Mouse (Mus musculus) frontal cortex, postnatal 36 days (tissue): Measurements from ENCODE around the gene Ssc4d.
A peak's percentile ranks its signal among the peaks of the same experiment; 100 is the strongest.

ENCODE experiments used
- DNase-seq, 2 experiments: peaks; one replicate each; pipeline ENCODE4 v3.0.0; 2022; ENCODE audit warnings: low spot score in 2 of 2

The Ssc4d gene

GRCm38 (mm10) chr5:135940587-135940986 lies 33.7 kb downstream of the Ssc4d start:
- DNase-seq, result no peak

GRCm38 (mm10) chr5:135935641-135936190 lies 38.6 kb downstream of the Ssc4d start:
- no peak for DNase-seq

- no peak for DNase-seq
Observed at GRCm38 (mm10) chr5:135935176-135935523, 39.2 kb downstream of the Ssc4d start.

GRCm38 (mm10) chr5:135934481-135935175 lies 39.7 kb downstream of the Ssc4d start, which contains the start of gene Ywhag:
TSS of gene Ywhag (minus strand) at chr5:135934616.
- DNase-seq, result peak; percentile 96 to 98

GRCm38 (mm10) chr5:135933900-135934441 lies 40.4 kb downstream of the Ssc4d start:
- peak; percentile 68 to 71 for DNase-seq

GRCm38 (mm10) chr5:135933222-135933899 lies 41.0 kb downstream of the Ssc4d start:
- no peak for DNase-seq

GRCm38 (mm10) chr5:135932359-135932758 lies 42.0 kb downstream of the Ssc4d start:
- DNase-seq, result no peak

- peak in 1 of 2 experiments; percentile 70 for DNase-seq
Observed at GRCm38 (mm10) chr5:135931526-135931925, 42.8 kb downstream of the Ssc4d start.

- DNase-seq, result no peak
Observed at GRCm38 (mm10) chr5:135929685-135930424, 44.5 kb downstream of the Ssc4d start.

- DNase-seq, result no peak
Observed at GRCm38 (mm10) chr5:135923901-135924300, 50.4 kb downstream of the Ssc4d start.

GRCm38 (mm10) chr5:135919902-135920301 lies 54.4 kb downstream of the Ssc4d start:
- DNase-seq, result no peak

GRCm38 (mm10) chr5:135918593-135918992 lies 55.7 kb downstream of the Ssc4d start:
- no peak for DNase-seq

GRCm38 (mm10) chr5:135918059-135918437 lies 56.3 kb downstream of the Ssc4d start:
- no peak for DNase-seq

GRCm38 (mm10) chr5:135917327-135918058 lies 56.8 kb downstream of the Ssc4d start:
- no peak for DNase-seq

GRCm38 (mm10) chr5:135916601-135917000 lies 57.7 kb downstream of the Ssc4d start:
- no peak for DNase-seq

GRCm38 (mm10) chr5:135916051-135916565 lies 58.2 kb downstream of the Ssc4d start:
- DNase-seq, result no peak

- no peak for DNase-seq
Observed at GRCm38 (mm10) chr5:135914156-135914555, 60.2 kb downstream of the Ssc4d start.

GRCm38 (mm10) chr5:135913201-135913600 lies 61.1 kb downstream of the Ssc4d start:
- no peak for DNase-seq

- no peak for DNase-seq
Observed at GRCm38 (mm10) chr5:135911633-135912220, 62.6 kb downstream of the Ssc4d start.

- no peak for DNase-seq
Observed at GRCm38 (mm10) chr5:135910813-135911212, 63.5 kb downstream of the Ssc4d start.
